Mouse (Mus musculus): ENCODE measurements around the gene Tas2r136. TPM values are rescaled to one million over a fixed set of nuclear protein-coding genes. Genes with fewer than 3 reads are reported as not detected.

Gene Tas2r136
- polyA plus RNA-seq (2014; fragmentation: Nextera tagmentation; extraction: Ambion mirVana) = not detected in 2 replicates

DNA sequence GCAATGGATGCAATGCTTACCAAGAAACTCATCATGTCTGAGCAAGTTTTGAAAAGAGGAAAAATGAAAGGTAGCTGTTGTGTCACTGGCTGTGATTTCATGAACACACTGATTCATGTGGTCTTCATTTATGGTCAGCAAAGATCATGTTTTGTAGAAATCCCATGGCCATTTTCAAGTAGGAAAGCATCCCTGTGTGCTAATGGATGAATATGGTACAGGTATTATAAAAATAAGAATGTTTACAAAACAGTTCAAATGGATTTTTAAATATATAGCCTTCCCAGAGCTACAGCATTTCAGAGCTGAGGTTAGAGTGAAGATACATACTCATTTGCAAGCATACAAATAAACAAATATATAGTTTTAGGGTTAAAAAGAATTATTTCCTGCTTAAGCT is at the start of gene Tas2r136:
Gene Tas2r136, minus strand, starts transcription at position 101 of the 400 bp plus-strand sequence.
- ATAC-seq (replicated peaks; ENCODE audit: low FRiP score) = no peak

DNA sequence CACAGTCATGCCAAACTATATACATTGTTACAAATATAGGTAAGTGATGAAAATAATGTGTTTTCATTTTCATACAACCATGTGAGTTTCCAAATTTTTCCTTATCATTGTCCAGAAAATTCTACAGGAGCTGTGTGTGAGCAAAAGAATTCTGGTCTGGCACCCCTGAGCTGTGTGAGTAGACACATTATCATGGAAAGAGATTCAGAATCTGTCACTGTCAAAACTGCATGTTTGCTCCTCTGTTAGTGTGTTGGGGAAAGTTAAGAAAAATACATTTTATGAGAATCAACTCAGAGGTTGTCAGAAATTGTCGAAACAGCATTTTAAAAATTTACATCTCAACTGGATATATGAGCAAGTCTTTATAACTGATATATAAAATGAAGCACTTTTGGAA is 24.6 kb upstream of the Tas2r136 start, which contains the start of gene Tas2r117:
Gene Tas2r117, plus strand, starts transcription at position 301 of the 400 bp plus-strand sequence.
- 87% methylated on average over 1 of the region's 1 CpGs for WGBS
- no peak within 1 kb of the TSS for H3K4me2 ChIP-seq (ENCODE audit: low read depth, low read length, severe bottlenecking)
- no peaks in the 10 kb centered on the region for H3K4me1 ChIP-seq (replicated peaks; ENCODE audit: control insufficient read depth, insufficient read depth, low read length)
- no peak for DNase-seq (ENCODE audit: low spot score)
- H3K9ac ChIP-seq (ENCODE audit: low read length) = no peak within 1 kb of the TSS
- H3K9me3 ChIP-seq (ENCODE audit: control insufficient read depth, low read length) = no peaks in the 10 kb centered on the region
- no peaks in the 10 kb centered on the region for H3K27me3 ChIP-seq (ENCODE audit: control insufficient read depth, insufficient read depth, low read length)
- no peak within 1 kb of the TSS for H3K4me3 ChIP-seq (ENCODE audit: low read depth, low read length)
- H3K27ac ChIP-seq (ENCODE audit: low read depth, low read length) = no peak within 1 kb of the TSS
- no peak for ATAC-seq (replicated peaks; ENCODE audit: low FRiP score)
- H3K36me3 ChIP-seq (ENCODE audit: control insufficient read depth, insufficient read depth, low read length) = no peaks in the 10 kb centered on the region

More for the DNA sequence above, at the start of gene Tas2r136:
- DNase-seq (ENCODE audit: low spot score) = no peak
- no peaks in the 10 kb centered on the region for H3K4me1 ChIP-seq (replicated peaks; ENCODE audit: control insufficient read depth, insufficient read depth, low read length)
- H3K4me2 ChIP-seq (ENCODE audit: low read depth, low read length, severe bottlenecking) = no peak within 1 kb of the TSS
- H3K9ac ChIP-seq (ENCODE audit: low read length) = no peak within 1 kb of the TSS
- no peaks in the 10 kb centered on the region for H3K36me3 ChIP-seq (ENCODE audit: control insufficient read depth, insufficient read depth, low read length)
- no peak within 1 kb of the TSS for H3K4me3 ChIP-seq (ENCODE audit: low read depth, low read length)
- H3K27me3 ChIP-seq (ENCODE audit: control insufficient read depth, insufficient read depth, low read length) = no peaks in the 10 kb centered on the region
- no peak within 1 kb of the TSS for H3K27ac ChIP-seq (ENCODE audit: low read depth, low read length)
- H3K9me3 ChIP-seq (ENCODE audit: control insufficient read depth, low read length) = no peaks in the 10 kb centered on the region

DNA sequence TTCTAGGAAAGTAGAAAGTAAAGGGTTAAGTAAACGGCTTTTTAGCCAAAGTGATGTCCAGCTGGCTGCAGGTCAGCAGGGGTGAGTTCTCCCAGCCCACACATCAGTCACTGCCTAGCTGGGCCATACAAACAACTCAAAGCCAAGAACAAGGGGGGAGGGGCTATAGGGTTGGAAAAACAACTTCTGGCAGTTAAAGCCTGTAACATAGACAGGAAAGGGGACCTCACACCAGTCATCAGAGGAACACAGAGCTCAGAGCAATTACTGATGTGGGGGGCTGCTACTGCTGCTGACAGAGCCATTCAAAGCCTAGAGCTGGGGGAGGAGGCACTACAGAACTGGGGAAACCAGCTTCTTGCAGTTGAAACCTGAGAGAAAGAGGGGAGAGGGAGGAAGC is 17.4 kb upstream of the Tas2r136 start:
- no peak for ATAC-seq (replicated peaks; ENCODE audit: low FRiP score)

DNA sequence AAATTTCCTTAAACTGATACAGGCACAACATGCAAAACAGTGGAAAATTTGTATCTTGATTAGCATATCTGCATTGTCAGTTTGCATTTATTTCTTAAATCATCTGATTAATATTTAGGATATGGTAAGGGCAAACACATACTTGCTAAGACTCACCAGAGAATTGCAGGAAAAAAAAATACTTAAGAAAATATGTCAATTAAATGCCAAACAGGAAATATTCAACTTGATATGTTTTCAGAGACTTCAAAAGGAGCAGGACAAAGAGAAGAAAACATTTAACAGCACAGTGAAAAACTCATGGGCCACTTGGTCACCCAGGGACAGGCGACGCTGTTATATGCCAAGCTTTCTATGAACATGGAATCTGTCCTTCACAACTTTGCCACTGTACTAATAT is 16.1 kb downstream of the Tas2r136 start, which contains the start of gene Tas2r102:
Gene Tas2r102, plus strand, starts transcription at position 301 of the 400 bp plus-strand sequence.
- WGBS = 95% methylated on average over 2 of the region's 2 CpGs
- no peaks in the 10 kb centered on the region for H3K36me3 ChIP-seq (ENCODE audit: control insufficient read depth, insufficient read depth, low read length)
- H3K27ac ChIP-seq (ENCODE audit: low read depth, low read length) = no peak within 1 kb of the TSS
- H3K9me3 ChIP-seq (ENCODE audit: control insufficient read depth, low read length) = no peaks in the 10 kb centered on the region
- H3K27me3 ChIP-seq (ENCODE audit: control insufficient read depth, insufficient read depth, low read length) = no peaks in the 10 kb centered on the region
- DNase-seq (ENCODE audit: low spot score) (no peak), ATAC-seq (replicated peaks; ENCODE audit: low FRiP score) (no peak)
- no peak within 1 kb of the TSS for H3K4me3 ChIP-seq (ENCODE audit: low read depth, low read length)
- H3K4me1 ChIP-seq (replicated peaks; ENCODE audit: control insufficient read depth, insufficient read depth, low read length) = no peaks in the 10 kb centered on the region
- H3K4me2 ChIP-seq (ENCODE audit: low read depth, low read length, severe bottlenecking) = no peak within 1 kb of the TSS
- H3K9ac ChIP-seq (ENCODE audit: low read length) = no peak within 1 kb of the TSS

More for the DNA sequence above, 17.4 kb upstream of the Tas2r136 start:
- Histone ChIP-seq H3K4me1 (replicated peaks; ENCODE audit: control insufficient read depth, insufficient read depth, low read length) (no peaks in the 10 kb centered on the region), H3K27me3 (ENCODE audit: control insufficient read depth, insufficient read depth, low read length) (no peaks in the 10 kb centered on the region), H3K27ac (ENCODE audit: low read depth, low read length) (no peak overlapping the region), H3K36me3 (ENCODE audit: control insufficient read depth, insufficient read depth, low read length) (no peaks in the 10 kb centered on the region), H3K9me3 (ENCODE audit: control insufficient read depth, low read length) (peaks cover 4% of the 10 kb centered on the region; the same call in 1 of the 2 replicates), H3K4me3 (ENCODE audit: low read depth, low read length) (no peak overlapping the region), H3K4me2 (ENCODE audit: low read depth, low read length, severe bottlenecking) (no peak overlapping the region), H3K9ac (ENCODE audit: low read length) (no peak overlapping the region)
- no peak for DNase-seq (ENCODE audit: low spot score)
- WGBS = 34% methylated on average over 1 of the region's 1 CpGs

DNA sequence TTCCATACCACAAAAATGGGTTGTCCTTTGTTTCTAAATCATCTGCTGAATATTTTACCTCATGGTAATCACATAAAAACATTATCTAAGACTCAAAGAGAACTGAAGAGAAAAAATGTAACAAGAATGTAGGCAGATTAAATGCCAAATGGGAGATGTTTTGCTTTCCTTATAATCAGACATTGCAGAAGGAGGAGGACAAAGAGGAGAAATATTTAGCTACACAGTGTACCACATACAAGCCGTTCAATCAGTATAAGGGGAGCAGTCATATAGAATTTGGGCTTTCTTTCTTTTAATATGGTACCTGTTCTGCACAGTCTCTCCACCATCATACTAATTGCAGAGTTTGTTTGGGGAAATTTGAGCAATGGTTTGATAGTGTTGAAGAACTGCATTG is 23.5 kb downstream of the Tas2r136 start, which contains the start of gene Tas2r124:
Gene Tas2r124, plus strand, starts transcription at position 301 of the 400 bp plus-strand sequence.
- Histone ChIP-seq H3K4me1 (replicated peaks; ENCODE audit: control insufficient read depth, insufficient read depth, low read length) (no peaks in the 10 kb centered on the region), H3K9ac (ENCODE audit: low read length) (no peak within 1 kb of the TSS), H3K36me3 (ENCODE audit: control insufficient read depth, insufficient read depth, low read length) (no peaks in the 10 kb centered on the region), H3K27me3 (ENCODE audit: control insufficient read depth, insufficient read depth, low read length) (no peaks in the 10 kb centered on the region), H3K4me2 (ENCODE audit: low read depth, low read length, severe bottlenecking) (no peak within 1 kb of the TSS), H3K27ac (ENCODE audit: low read depth, low read length) (no peak within 1 kb of the TSS), H3K4me3 (ENCODE audit: low read depth, low read length) (no peak within 1 kb of the TSS), H3K9me3 (ENCODE audit: control insufficient read depth, low read length) (no peaks in the 10 kb centered on the region)
- WGBS = 89% methylated on average over 1 of the region's 1 CpGs
- DNase-seq (ENCODE audit: low spot score) (no peak), ATAC-seq (replicated peaks; ENCODE audit: low FRiP score) (no peak)

DNA sequence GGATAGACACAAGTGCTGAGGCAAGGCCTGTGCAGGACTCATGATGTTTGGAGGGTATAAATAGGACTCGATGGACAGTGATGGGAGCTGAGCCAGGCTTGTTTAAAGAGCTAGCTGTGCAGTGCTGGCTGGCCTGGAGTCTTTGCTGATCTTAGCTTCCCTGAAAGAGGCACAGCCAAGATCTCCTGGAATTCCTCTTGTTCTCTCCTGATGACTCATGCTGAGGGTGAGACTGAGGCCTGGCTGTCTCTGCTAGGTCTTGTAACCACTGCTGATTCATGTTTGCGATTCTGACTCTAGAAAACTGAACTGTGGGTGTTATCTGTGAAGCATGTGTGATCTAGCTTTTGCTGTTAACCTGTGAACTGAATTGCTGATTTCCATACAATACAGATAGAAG is 27.8 kb downstream of the Tas2r136 start:
- no peaks in the 10 kb centered on the region for H3K36me3 ChIP-seq (ENCODE audit: control insufficient read depth, insufficient read depth, low read length)
- no peak for ATAC-seq (replicated peaks; ENCODE audit: low FRiP score)
- H3K27ac ChIP-seq (ENCODE audit: low read depth, low read length) = no peak overlapping the region
- no peak overlapping the region for H3K4me3 ChIP-seq (ENCODE audit: low read depth, low read length)
- H3K27me3 ChIP-seq (ENCODE audit: control insufficient read depth, insufficient read depth, low read length) = no peaks in the 10 kb centered on the region
- H3K9me3 ChIP-seq (ENCODE audit: control insufficient read depth, low read length) = no peaks in the 10 kb centered on the region
- 94% methylated on average over 2 of the region's 2 CpGs for WGBS
- DNase-seq (ENCODE audit: low spot score) = no peak
- no peak overlapping the region for H3K4me2 ChIP-seq (ENCODE audit: low read depth, low read length, severe bottlenecking)
- H3K9ac ChIP-seq (ENCODE audit: low read length) = no peak overlapping the region
- H3K4me1 ChIP-seq (replicated peaks; ENCODE audit: control insufficient read depth, insufficient read depth, low read length) = no peaks in the 10 kb centered on the region

DNA sequence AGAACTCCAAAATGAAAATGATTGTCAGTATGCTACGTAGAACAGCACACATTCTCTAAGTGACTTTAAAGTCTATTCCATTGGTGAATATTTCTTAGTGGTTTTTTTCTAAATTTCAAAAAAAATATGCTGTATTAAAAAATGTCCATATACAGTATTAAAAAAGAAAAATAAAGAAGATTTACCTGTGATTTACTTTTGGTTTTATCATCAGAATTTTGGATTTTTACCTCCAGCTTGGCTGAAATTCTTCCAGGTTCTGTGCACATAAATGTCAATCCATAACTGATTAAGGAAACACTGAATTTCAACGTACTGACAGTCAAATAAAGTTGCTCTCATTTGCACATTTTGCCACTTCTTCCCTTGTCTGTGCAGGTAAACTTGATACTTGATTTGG is 40.0 kb downstream of the Tas2r136 start, which contains the start of gene Tas2r115:
Gene Tas2r115, minus strand, starts transcription at position 101 of the 400 bp plus-strand sequence.
- no peak within 1 kb of the TSS for H3K4me3 ChIP-seq (ENCODE audit: low read depth, low read length)
- no peak within 1 kb of the TSS for H3K4me2 ChIP-seq (ENCODE audit: low read depth, low read length, severe bottlenecking)
- no peaks in the 10 kb centered on the region for H3K27me3 ChIP-seq (ENCODE audit: control insufficient read depth, insufficient read depth, low read length)
- WGBS = 78% methylated on average over 2 of the region's 2 CpGs
- H3K4me1 ChIP-seq (replicated peaks; ENCODE audit: control insufficient read depth, insufficient read depth, low read length) = no peaks in the 10 kb centered on the region
- H3K27ac ChIP-seq (ENCODE audit: low read depth, low read length) = no peak within 1 kb of the TSS
- DNase-seq (ENCODE audit: low spot score) (no peak), ATAC-seq (replicated peaks; ENCODE audit: low FRiP score) (no peak)
- no peaks in the 10 kb centered on the region for H3K9me3 ChIP-seq (ENCODE audit: control insufficient read depth, low read length)
- no peak within 1 kb of the TSS for H3K9ac ChIP-seq (ENCODE audit: low read length)
- H3K36me3 ChIP-seq (ENCODE audit: control insufficient read depth, insufficient read depth, low read length) = no peaks in the 10 kb centered on the region

Other genes starting within 250 kb of the Tas2r136 start
- not detected in 2 replicates for gene Prh1, start 208.4 kb downstream of the Tas2r136 start, polyA plus RNA-seq (2014; fragmentation: Nextera tagmentation; extraction: Ambion mirVana)
- not detected in 2 replicates for gene Prp2, start 182.2 kb downstream of the Tas2r136 start, polyA plus RNA-seq (2014; fragmentation: Nextera tagmentation; extraction: Ambion mirVana)
- gene A630073D07Rik, start 126.6 kb downstream of the Tas2r136 start, polyA plus RNA-seq (2014; fragmentation: Nextera tagmentation; extraction: Ambion mirVana) = not detected in 2 replicates
- not detected in 2 replicates for gene Tas2r120, start 121.2 kb downstream of the Tas2r136 start, polyA plus RNA-seq (2014; fragmentation: Nextera tagmentation; extraction: Ambion mirVana)
- not detected in 2 replicates for gene Tas2r121, start 77.2 kb downstream of the Tas2r136 start, polyA plus RNA-seq (2014; fragmentation: Nextera tagmentation; extraction: Ambion mirVana)
- not detected in 2 replicates for gene Tas2r122, start 66.2 kb downstream of the Tas2r136 start, polyA plus RNA-seq (2014; fragmentation: Nextera tagmentation; extraction: Ambion mirVana)
- gene Tas2r115, start 40.1 kb downstream of the Tas2r136 start, polyA plus RNA-seq (2014; fragmentation: Nextera tagmentation; extraction: Ambion mirVana) = not detected in 2 replicates
- gene Tas2r124, start 23.4 kb downstream of the Tas2r136 start, polyA plus RNA-seq (2014; fragmentation: Nextera tagmentation; extraction: Ambion mirVana) = not detected in 2 replicates
- not detected in 2 replicates for gene Tas2r102, start 16.0 kb downstream of the Tas2r136 start, polyA plus RNA-seq (2014; fragmentation: Nextera tagmentation; extraction: Ambion mirVana)
- not detected in 2 replicates for gene Tas2r117, start 24.7 kb upstream of the Tas2r136 start, polyA plus RNA-seq (2014; fragmentation: Nextera tagmentation; extraction: Ambion mirVana)
- not detected in 2 replicates for gene Tas2r123, start 69.0 kb upstream of the Tas2r136 start, polyA plus RNA-seq (2014; fragmentation: Nextera tagmentation; extraction: Ambion mirVana)
- gene Tas2r116, start 77.3 kb upstream of the Tas2r136 start, polyA plus RNA-seq (2014; fragmentation: Nextera tagmentation; extraction: Ambion mirVana) = not detected in 2 replicates
- not detected in 2 replicates for gene Tas2r110, start 89.8 kb upstream of the Tas2r136 start, polyA plus RNA-seq (2014; fragmentation: Nextera tagmentation; extraction: Ambion mirVana)
- gene Tas2r113, start 114.8 kb upstream of the Tas2r136 start, polyA plus RNA-seq (2014; fragmentation: Nextera tagmentation; extraction: Ambion mirVana) = not detected in 2 replicates
- not detected in 2 replicates for gene Tas2r125, start 131.5 kb upstream of the Tas2r136 start, polyA plus RNA-seq (2014; fragmentation: Nextera tagmentation; extraction: Ambion mirVana)
- gene Tas2r129, start 172.9 kb upstream of the Tas2r136 start, polyA plus RNA-seq (2014; fragmentation: Nextera tagmentation; extraction: Ambion mirVana) = not detected in 2 replicates
- not detected in 2 replicates for gene Tas2r131, start 179.8 kb upstream of the Tas2r136 start, polyA plus RNA-seq (2014; fragmentation: Nextera tagmentation; extraction: Ambion mirVana)
- gene Tas2r109, start 202.8 kb upstream of the Tas2r136 start, polyA plus RNA-seq (2014; fragmentation: Nextera tagmentation; extraction: Ambion mirVana) = not detected in 2 replicates

Data from forebrain, embryonic 11.5 days (tissue).